25 mouse cellular contexts compared by ENCODE assay signal in genomic region chr8:127309363-127309762, GRCm38 (mm10).
DNase-seq lines count a peak whose midpoint lies in the region; ATAC-seq and TF ChIP-seq lines count a peak whose summit lies in the region.
"Had no signal": no experiment of that assay in that cellular context is flagged by ENCODE, and none has a peak within 500 bp of the region (broad histone marks: within the 10 kb centered on the region; RNA-seq: fewer than 3 reads in every experiment).

No protein-coding gene starts in this region.

- H3K36me3 ChIP-seq in neural tube, embryonic 13.5 days = no peaks in the 10 kb centered on the region
- H3K36me3 ChIP-seq in neural tube, embryonic 15.5 days = no peaks in the 10 kb centered on the region
- H3K36me3 ChIP-seq in intestine, postnatal 0 days (ENCODE audit: control insufficient read depth, insufficient read depth) = no peaks in the 10 kb centered on the region
- H3K36me3 ChIP-seq: forebrain, embryonic 12.5 days; heart, embryonic 10.5 days; kidney, embryonic 15.5 days; limb, embryonic 12.5 days; liver, embryonic 13.5 days had no signal

- peak; percentile 75; the same call in 1 of the 2 replicates for ATAC-seq in neural tube, embryonic 13.5 days (ENCODE audit: low read depth)
- no peak for ATAC-seq in neural tube, embryonic 15.5 days (ENCODE audit: low FRiP score)
- ATAC-seq in intestine, postnatal 0 days = 0 out of 2 replicates have a peak, but pooled peaks have one; percentile 41
- ATAC-seq: CD4-positive, CD25-positive, alpha-beta regulatory T cell, adult 4 months; inflammation-experienced regulatory T-cells, adult 6 months; Patski had no signal

- 61% methylated on average over 1 of the region's 1 CpGs for WGBS in neural tube, embryonic 13.5 days
- WGBS in neural tube, embryonic 15.5 days = 64% methylated on average over 1 of the region's 1 CpGs
- 39% methylated on average over 1 of the region's 1 CpGs for WGBS in intestine, postnatal 0 days

- no peaks in the 10 kb centered on the region for H3K9me3 ChIP-seq in neural tube, embryonic 13.5 days
- no peaks in the 10 kb centered on the region for H3K9me3 ChIP-seq in neural tube, embryonic 15.5 days (replicated peaks)
- no peaks in the 10 kb centered on the region for H3K9me3 ChIP-seq in intestine, postnatal 0 days (ENCODE audit: control insufficient read depth)
- H3K9me3 ChIP-seq: embryonic facial prominence, embryonic 13.5 days; forebrain, embryonic 12.5 days; heart, embryonic 10.5 days; kidney, embryonic 15.5 days; limb, embryonic 12.5 days; liver, embryonic 13.5 days had no signal

- no peak overlapping the region for H3K4me2 ChIP-seq in neural tube, embryonic 13.5 days
- no peak overlapping the region for H3K4me2 ChIP-seq in neural tube, embryonic 15.5 days
- H3K4me2 ChIP-seq in intestine, postnatal 0 days (replicated peaks; ENCODE audit: low read depth) = no peak overlapping the region
- H3K4me2 ChIP-seq: embryonic facial prominence, embryonic 13.5 days; forebrain, embryonic 12.5 days; hindbrain, embryonic 14.5 days; kidney, embryonic 15.5 days; limb, embryonic 12.5 days; liver, embryonic 13.5 days; midbrain, embryonic 11.5 days had no signal

- peaks cover 20% of the 10 kb centered on the region for H3K4me1 ChIP-seq in neural tube, embryonic 13.5 days (replicated peaks)
- peaks cover 13% of the 10 kb centered on the region for H3K4me1 ChIP-seq in neural tube, embryonic 15.5 days
- H3K4me1 ChIP-seq in intestine, postnatal 0 days (replicated peaks; ENCODE audit: control insufficient read depth, insufficient read depth, low read length) = no peaks in the 10 kb centered on the region
- H3K4me1 ChIP-seq: embryonic facial prominence, embryonic 13.5 days; forebrain, embryonic 12.5 days had no signal

- H3K4me3 ChIP-seq in neural tube, embryonic 13.5 days = no peak overlapping the region
- no peak overlapping the region for H3K4me3 ChIP-seq in neural tube, embryonic 15.5 days (replicated peaks)
- no peak overlapping the region for H3K4me3 ChIP-seq in intestine, postnatal 0 days (ENCODE audit: low read depth, low read length)
- no peak overlapping the region for H3K4me3 ChIP-seq in gastrocnemius, adult 2 months
- H3K4me3 ChIP-seq: embryonic facial prominence, embryonic 13.5 days; erythroblast, embryonic 14.5 days; forebrain, embryonic 12.5 days; heart, embryonic 10.5 days; kidney, embryonic 15.5 days; limb, embryonic 12.5 days; liver, embryonic 13.5 days had no signal

- no peak overlapping the region for H3K9ac ChIP-seq in neural tube, embryonic 13.5 days
- no peak overlapping the region for H3K9ac ChIP-seq in neural tube, embryonic 15.5 days (replicated peaks)
- H3K9ac ChIP-seq in intestine, postnatal 0 days (ENCODE audit: low read depth, low read length) = no peak overlapping the region
- H3K9ac ChIP-seq: embryonic facial prominence, embryonic 13.5 days; forebrain, embryonic 12.5 days; hindbrain, embryonic 14.5 days; kidney, embryonic 15.5 days; limb, embryonic 12.5 days; liver, embryonic 13.5 days had no signal

- H3K27me3 ChIP-seq in neural tube, embryonic 13.5 days = no peaks in the 10 kb centered on the region
- H3K27me3 ChIP-seq in neural tube, embryonic 15.5 days (replicated peaks) = no peaks in the 10 kb centered on the region
- H3K27me3 ChIP-seq in intestine, postnatal 0 days (replicated peaks; ENCODE audit: control insufficient read depth, insufficient read depth, low read length) = no peaks in the 10 kb centered on the region
- H3K27me3 ChIP-seq: embryonic facial prominence, embryonic 13.5 days; forebrain, embryonic 12.5 days; kidney, embryonic 15.5 days; limb, embryonic 12.5 days; liver, embryonic 13.5 days; Patski had no signal

- peak overlapping the region; percentile 67; the same call in 1 of the 2 replicates for H3K27ac ChIP-seq in neural tube, embryonic 13.5 days (replicated peaks)
- H3K27ac ChIP-seq in neural tube, embryonic 15.5 days (replicated peaks) = no peak overlapping the region
- H3K27ac ChIP-seq in intestine, postnatal 0 days (ENCODE audit: low read depth, low read length) = no peak overlapping the region
- no peak overlapping the region for H3K27ac ChIP-seq in gastrocnemius, adult 2 months
- H3K27ac ChIP-seq: embryonic facial prominence, embryonic 13.5 days; forebrain, embryonic 12.5 days; heart, embryonic 10.5 days; hindbrain, embryonic 14.5 days; kidney, embryonic 15.5 days; limb, embryonic 12.5 days; liver, embryonic 13.5 days had no signal

- TF ChIP-seq CTCF in intestine, postnatal 0 days (IDR thresholded peaks at IDR 0.05; ENCODE audit: low read depth) = no peak
- TF ChIP-seq CTCF in gastrocnemius, adult 2 months (IDR thresholded peaks at IDR 0.05) = no peak

- intact Hi-C loops in gastrocnemius, adult 2 months (cut with DNase I) = no loop called here

- peak; percentile 72 for DNase-seq in MN1 (ENCODE audit: low spot score)
- no peak for DNase-seq in ovary, postnatal 36 days (ENCODE audit: low spot score)
- no peak for DNase-seq in gastrocnemius, adult 2 months
- no peak for DNase-seq in kidney, adult 8-10 months
- DNase-seq: cerebellum, adult 11-12 months; cerebellum, postnatal 36 days; embryo, embryonic 11 days; heart, postnatal 4 days; kidney, postnatal 36 days; layer of hippocampus, postnatal 36 days; liver, embryonic 13.5 days had no signal
